Mouse (Mus musculus) fat pad, adult 2 months (tissue): ENCODE data around the gene Fut2.

Source experiments
- DNase-seq: peaks from one replicate; pipeline ENCODE4 v3.0.0-alpha.2; 2011; ENCODE audit warnings: low read depth, low spot score; ENCODE audit errors: extremely low read depth

The Fut2 gene

DNA sequence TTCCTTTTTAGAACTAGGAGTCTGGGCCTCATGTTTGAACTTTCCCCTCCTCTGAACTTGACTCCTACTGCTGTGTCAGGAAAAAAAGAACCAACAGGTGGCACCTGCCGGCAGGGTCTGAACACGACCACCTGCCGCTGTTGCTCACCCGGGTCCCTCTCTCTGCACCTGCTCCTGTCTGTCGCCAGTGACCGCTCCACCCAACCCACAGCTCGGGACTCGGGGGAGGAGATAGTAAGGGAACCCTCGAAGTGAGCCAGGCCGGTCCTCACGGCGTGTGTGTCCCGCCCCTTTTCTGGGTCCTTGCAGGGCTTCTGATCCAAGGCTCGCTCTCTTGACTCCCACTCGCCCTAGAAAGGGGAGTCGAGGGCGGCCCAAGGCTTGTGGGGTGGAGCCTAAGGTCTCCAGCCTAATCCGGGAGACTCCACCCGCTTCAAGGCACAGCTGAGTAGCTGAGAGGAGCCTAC is 26.6 kb downstream of the Fut2 start, which contains the start of gene Mamstr:
TSS of gene Mamstr (plus strand) at position 417 of the 467 bp plus-strand sequence.
- no peak for DNase-seq

DNA sequence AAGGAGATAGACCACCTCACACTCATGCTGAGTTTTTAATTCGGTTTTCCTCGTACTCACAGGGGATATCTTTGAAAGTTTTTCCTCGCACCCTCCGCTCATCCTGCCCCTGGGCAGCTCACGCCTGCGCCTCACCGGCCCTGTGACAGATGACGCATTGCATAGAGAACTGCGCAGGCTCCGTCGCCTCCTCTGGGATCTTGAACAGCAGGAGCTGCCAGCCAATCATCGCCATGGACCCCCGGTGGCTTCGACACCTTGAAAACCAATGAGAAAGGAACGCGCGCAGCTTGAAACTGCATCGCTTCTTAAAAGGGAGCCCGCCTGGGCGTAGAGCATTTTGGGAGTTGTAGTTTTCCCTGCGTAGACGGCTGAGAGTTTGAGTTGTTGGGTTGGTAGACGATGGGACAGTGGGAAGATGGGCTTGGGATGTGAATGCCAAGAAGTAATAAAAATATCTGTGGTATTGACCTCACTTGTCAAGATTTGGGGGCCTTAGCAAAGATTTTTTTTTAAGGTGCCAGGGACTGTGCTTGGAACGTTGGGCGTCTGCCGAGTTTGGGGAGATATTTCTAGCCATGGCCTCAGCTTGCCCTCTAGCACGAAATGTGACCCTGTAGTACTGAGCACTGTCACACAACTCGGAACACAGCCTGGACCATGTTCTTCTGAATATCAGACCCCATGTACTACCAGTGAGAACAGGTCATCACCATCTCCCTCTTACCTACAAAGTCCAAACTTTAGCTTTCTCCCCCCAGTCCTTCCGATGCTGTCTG is 27.4 kb downstream of the Fut2 start:
- DNase-seq = no peak

- no peak for DNase-seq
Measured at GRCm38 (mm10) chr7:45637710-45638109, 28.5 kb downstream of the Fut2 start.

GRCm38 (mm10) chr7:45635711-45636688 is 30.2 kb downstream of the Fut2 start:
- no peak for DNase-seq

DNA sequence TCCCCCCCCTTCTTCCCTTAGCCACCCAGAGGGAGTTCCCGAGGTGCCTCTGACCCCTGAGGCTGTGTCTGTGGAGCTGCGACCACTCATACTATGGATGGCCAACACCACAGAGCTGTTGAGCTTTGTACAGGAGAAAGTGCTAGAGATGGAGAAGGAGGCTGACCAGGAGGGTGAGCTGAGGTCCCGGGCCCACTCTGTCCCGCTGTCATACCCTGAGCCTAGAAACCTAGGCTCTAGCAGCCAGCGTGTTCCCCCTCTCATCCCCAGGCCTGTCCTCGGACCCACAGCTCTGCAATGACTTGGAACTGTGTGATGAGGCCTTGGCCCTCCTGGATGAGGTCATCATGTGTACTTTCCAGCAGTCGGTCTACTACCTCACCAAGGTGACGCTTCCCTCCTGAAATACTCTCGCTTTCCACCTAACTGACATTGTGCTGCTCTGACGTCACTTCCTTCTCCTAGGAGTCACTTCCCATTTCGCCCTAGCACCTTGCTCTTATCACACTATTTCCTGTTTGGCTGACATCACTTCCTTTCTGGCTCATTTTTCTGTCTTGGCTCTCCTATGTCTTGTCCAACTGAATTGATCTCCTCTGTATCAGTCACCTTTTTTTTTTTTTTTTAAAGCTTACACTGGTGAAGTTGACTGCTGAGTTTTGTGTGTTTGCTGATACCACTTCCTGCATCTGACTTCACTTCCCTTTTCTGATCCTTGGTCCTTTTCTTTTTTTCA is 31.1 kb downstream of the Fut2 start:
- no peak for DNase-seq

DNA sequence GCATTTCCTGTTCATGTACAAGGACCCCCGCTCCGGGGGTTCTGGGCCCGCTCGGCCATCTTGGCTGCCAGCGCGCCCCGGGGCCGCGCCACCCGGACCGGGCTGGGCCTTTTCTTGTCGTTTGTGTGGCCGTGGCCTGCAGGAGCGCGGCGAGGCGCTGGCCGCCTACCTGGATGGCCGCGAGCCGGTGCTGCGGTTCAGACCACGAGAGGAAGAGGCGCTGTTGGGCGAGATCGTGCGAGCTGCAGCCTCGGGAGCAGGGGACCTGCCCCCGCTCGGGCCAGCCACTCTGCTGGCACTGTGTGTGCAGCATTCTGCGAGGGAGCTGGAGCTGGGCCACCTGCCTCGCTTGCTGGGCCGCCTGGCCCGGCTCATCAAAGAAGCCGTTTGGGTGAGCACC is 33.7 kb downstream of the Fut2 start:
- no peak for DNase-seq

DNA sequence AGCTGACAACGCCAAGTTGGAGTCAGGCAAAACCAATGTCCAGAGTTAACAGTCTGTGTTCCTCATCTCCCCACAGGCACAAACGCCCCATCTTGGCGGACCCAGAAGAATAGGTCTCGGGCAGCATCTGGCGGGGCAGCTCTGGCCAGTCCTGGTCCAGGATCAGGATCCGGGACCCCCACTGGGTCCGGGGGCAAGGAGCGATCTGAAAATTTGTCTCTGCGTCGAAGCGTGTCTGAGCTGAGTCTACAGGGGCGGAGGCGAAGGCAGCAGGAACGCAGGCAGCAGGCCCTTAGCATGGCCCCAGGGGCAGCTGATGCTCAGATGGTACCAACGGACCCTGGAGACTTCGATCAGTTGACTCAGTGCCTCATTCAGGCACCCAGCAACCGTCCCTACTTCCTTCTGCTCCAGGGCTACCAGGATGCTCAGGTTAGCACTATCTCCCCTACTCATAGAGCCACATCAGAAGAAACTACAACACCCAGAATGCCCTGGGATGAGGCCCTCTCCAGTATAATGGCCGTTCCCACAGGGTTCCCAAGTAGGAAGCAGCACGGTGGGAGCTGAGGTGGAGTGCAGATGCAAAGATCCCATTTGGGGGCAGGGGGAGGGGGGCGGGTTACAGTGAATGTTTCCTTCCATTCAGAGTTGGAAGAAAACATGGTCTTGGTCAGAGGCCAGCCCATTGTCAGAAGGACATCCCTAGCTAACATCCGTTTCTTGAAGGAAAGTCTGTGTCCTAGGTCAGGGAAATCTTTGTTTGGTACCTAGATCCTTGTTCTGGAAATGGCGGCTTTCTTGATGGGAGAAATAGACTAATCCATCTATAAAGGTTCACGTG is 35.9 kb downstream of the Fut2 start:
- no peak for DNase-seq

DNA sequence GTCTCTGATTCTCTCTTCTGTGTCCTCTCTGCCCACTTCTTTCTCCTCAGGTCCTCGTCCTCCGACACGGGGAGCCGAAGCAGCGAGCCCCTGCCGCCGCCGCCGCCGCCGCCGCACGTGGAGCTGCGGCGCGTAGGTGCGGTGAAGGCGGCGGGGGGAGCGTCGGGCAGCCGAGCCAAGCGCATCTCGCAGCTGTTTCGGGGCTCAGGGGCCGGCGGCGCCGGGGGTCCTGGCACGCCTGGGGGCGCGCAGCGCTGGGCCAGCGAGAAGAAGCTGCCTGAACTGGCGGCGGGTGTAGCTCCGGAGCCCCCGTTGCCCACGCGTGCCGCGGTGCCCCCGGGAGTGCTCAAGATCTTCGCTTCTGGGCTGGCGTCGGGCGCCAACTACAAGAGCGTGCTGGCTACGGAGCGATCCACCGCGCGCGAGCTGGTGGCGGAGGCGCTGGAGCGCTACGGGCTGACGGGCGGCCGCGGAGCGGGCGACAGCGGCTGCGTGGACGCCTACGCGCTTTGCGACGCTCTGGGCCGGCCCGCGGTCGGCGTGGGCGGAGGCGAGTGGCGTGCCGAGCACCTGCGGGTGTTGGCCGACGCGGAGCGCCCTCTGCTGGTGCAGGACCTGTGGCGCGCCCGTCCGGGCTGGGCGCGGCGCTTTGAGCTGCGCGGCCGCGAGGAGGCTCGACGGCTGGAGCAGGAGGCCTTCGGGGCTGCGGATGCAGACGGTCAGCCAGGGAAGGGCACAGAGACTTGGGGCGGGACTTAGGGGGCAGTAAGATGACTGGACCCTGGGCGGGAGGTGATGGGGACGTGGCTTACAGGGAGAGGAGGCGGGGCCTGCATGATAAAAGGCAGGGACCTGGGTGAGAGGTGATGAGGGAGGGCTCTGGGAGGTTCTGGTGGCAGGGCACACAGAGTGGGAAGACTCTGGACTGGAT is 37.6 kb downstream of the Fut2 start:
- DNase-seq = no peak

GRCm38 (mm10) chr7:45627261-45627660 is 38.9 kb downstream of the Fut2 start, which contains the start of gene Rasip1:
Gene Rasip1 (plus strand): TSS chr7:45627488.
- no peak for DNase-seq

GRCm38 (mm10) chr7:45626571-45627076 is 39.6 kb downstream of the Fut2 start:
- DNase-seq = no peak

GRCm38 (mm10) chr7:45625481-45625880 is 40.7 kb downstream of the Fut2 start:
- DNase-seq = no peak

GRCm38 (mm10) chr7:45624718-45625117 is 41.5 kb downstream of the Fut2 start:
- no peak for DNase-seq

GRCm38 (mm10) chr7:45623507-45623906 is 42.7 kb downstream of the Fut2 start:
- no peak for DNase-seq

GRCm38 (mm10) chr7:45621443-45621842 is 44.8 kb downstream of the Fut2 start, which contains the start of gene Izumo1:
Gene Izumo1 (plus strand): TSS chr7:45621811.
- no peak for DNase-seq

- no peak for DNase-seq
Measured at GRCm38 (mm10) chr7:45619592-45619991, 46.6 kb downstream of the Fut2 start.

DNA sequence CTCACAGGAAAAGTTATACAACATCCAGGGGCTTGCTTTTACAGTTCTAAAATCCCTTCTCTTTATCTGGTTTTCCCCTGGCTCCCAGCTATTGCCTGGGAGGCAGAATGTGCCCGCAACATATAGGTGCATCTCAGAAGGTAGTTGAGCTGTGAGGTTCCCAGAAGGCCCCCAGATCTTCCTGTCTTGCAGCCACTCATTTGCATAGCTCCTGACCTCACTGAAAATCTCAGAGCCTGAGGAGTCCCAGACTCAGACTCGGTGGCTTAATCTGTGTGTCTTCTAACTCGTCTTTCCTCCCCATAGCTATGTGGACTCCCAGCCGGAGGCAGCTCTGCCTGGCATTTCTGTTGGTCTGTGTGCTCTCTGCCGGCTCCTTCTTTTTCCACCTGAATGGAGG is 47.9 kb downstream of the Fut2 start:
- DNase-seq = no peak

DNA sequence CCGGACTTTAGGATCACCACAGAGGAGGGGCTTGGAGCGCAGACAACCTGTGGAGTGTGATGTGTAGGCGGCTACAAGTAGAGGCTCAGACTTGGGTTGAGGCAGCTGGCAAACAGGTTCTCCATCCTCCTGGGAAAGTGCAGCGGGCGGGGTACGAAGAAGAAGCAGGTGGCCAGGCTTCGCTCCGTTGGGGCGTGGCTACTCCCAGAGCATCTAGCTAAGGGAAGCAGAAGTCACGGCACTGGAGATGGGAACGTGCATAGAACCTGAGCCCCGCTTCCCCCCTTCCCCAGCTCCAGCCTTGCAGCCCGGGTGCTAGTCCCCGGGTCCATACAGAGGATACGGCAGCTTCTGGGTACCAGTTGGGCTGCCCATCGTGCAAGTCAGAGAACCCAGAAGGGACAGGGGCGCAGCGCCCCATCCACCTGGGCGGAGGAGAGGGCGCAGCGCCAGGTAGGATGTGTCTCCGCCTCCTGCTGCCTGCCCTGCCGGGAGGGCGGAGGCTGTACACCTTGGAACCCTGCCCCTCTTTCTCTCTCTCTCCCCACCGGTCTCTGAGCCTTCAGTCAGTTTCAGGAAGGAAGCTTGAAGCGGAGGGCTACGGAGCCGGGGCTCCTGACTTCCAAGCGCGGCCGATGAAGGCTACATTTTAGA is 49.0 kb downstream of the Fut2 start, which contains the start of gene Fut1:
TSS of gene Fut1 (plus strand) at position 248 of the 654 bp plus-strand sequence.
- DNase-seq = peak; percentile 58

DNA sequence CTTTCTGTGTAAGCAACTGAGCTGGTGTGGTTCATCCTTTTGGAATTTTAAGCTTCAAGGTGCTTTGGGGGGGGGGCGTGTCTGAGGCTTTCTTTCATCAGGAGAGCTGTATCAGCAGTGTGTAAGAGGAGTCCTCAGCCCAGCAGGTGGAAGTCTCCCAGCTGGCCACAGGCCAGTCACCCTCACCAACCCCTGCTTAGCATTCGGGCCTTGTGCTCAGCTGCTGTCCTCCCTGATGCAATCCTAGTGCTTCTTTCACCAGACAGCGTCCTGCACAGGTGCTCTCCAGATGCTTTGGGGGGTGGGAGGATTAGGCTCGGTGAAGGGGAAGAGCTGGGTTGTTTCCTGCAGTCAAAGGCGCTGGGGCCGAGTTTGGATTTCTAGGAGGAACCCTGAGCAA is 49.9 kb downstream of the Fut2 start:
- DNase-seq = no peak
